Mouse (Mus musculus) spleen, postnatal 36 days (tissue): ENCODE data around the gene Btbd8.

Source experiments
- DNase-seq, 2 experiments: peaks; one replicate each; pipeline ENCODE4 v3.0.0; 2022; ENCODE audit warnings: low spot score in 2 of 2, mixed read lengths in 1 of 2

Gene Btbd8

GRCm38 (mm10) chr5:107518602-107519001 lies 80.8 kb downstream of the Btbd8 start:
- DNase-seq: no peak

- no peak for DNase-seq
Observed at GRCm38 (mm10) chr5:107521386-107521785, 83.6 kb downstream of the Btbd8 start.

GRCm38 (mm10) chr5:107521897-107522296 lies 84.1 kb downstream of the Btbd8 start:
- no peak for DNase-seq

- no peak for DNase-seq
Observed at GRCm38 (mm10) chr5:107524281-107524680, 86.5 kb downstream of the Btbd8 start.

GRCm38 (mm10) chr5:107528856-107529255 lies 91.1 kb downstream of the Btbd8 start:
- no peak for DNase-seq

GRCm38 (mm10) chr5:107533590-107533989 lies 95.8 kb downstream of the Btbd8 start:
- DNase-seq: no peak

- DNase-seq: no peak
Observed at GRCm38 (mm10) chr5:107534581-107534980, 96.8 kb downstream of the Btbd8 start, which contains the start of gene 1700028K03Rik. Gene 1700028K03Rik, plus strand, starts transcription at chr5:107534709.

- DNase-seq: no peak
Observed at GRCm38 (mm10) chr5:107541696-107542095, 103.9 kb downstream of the Btbd8 start.

GRCm38 (mm10) chr5:107545927-107546326 lies 108.1 kb downstream of the Btbd8 start:
- DNase-seq: no peak

GRCm38 (mm10) chr5:107547955-107548354 lies 110.2 kb downstream of the Btbd8 start:
- peak; percentile 3 to 43 for DNase-seq

- DNase-seq: no peak
Observed at GRCm38 (mm10) chr5:107548444-107548843, 110.6 kb downstream of the Btbd8 start.

- DNase-seq: no peak
Observed at GRCm38 (mm10) chr5:107554336-107554735, 116.5 kb downstream of the Btbd8 start.

GRCm38 (mm10) chr5:107556969-107557368 lies 119.2 kb downstream of the Btbd8 start:
- no peak for DNase-seq
